7 mouse cellular contexts compared by ENCODE assay signal in genomic region chr19:7135525-7135924, GRCm38 (mm10). TPM values are rescaled to one million over a fixed set of nuclear protein-coding genes. Genes with fewer than 3 reads are reported as not detected.
A peak's percentile ranks its signal among the peaks of the same experiment; 100 is the strongest.
DNase-seq lines count a peak whose midpoint lies in the region; ATAC-seq lines count a peak whose summit lies in the region.

No protein-coding gene starts in this region.

- 0 out of 2 replicates have a peak overlapping the region, but pooled peaks have one; percentile 42 for H3K9ac ChIP-seq in heart, embryonic 14.5 days (ENCODE audit: low read length)
- no peak overlapping the region for H3K9ac ChIP-seq in neural tube, embryonic 12.5 days

- ATAC-seq in heart, embryonic 14.5 days (ENCODE audit: insufficient number of reproducible peaks, insufficient read depth, low FRiP score, low read depth): peak; percentile 69
- ATAC-seq in neural tube, embryonic 12.5 days (ENCODE audit: low FRiP score, low read depth): peak; percentile 66

- no peaks in the 10 kb centered on the region for H3K9me3 ChIP-seq in heart, embryonic 14.5 days (ENCODE audit: control insufficient read depth, low read length)
- H3K9me3 ChIP-seq in neural tube, embryonic 12.5 days: no peaks in the 10 kb centered on the region

- H3K27me3 ChIP-seq in heart, embryonic 14.5 days (ENCODE audit: control insufficient read depth, insufficient read depth, low read length): peaks cover 5% of the 10 kb centered on the region; the same call in 1 of the 2 replicates
- peaks cover 31% of the 10 kb centered on the region for H3K27me3 ChIP-seq in neural tube, embryonic 12.5 days (replicated peaks)

- no peak overlapping the region for H3K4me3 ChIP-seq in heart, embryonic 14.5 days (ENCODE audit: control insufficient read depth in 1 of 2, insufficient read depth in 1 of 2, low read depth in 1 of 2, low read length in 2 of 2)
- no peak overlapping the region for H3K4me3 ChIP-seq in neural tube, embryonic 12.5 days

- peak overlapping the region; percentile 37 for H3K4me2 ChIP-seq in heart, embryonic 14.5 days (ENCODE audit: low read length)
- H3K4me2 ChIP-seq in neural tube, embryonic 12.5 days (replicated peaks): peak overlapping the region; percentile 40

- peaks cover 47 to 59% of the 10 kb centered on the region in 2 experiments for H3K4me1 ChIP-seq in heart, embryonic 14.5 days (ENCODE audit: control insufficient read depth in 2 of 2, insufficient read depth in 2 of 2, low read length in 2 of 2)
- peaks cover 86% of the 10 kb centered on the region for H3K4me1 ChIP-seq in neural tube, embryonic 12.5 days

- peak; percentile 51 for DNase-seq in cerebellum, adult 18-20 months
- DNase-seq in cerebellum, postnatal 25 days: peak; percentile 52 to 63
- DNase-seq in kidney, postnatal 14 days: peak; percentile 86
- DNase-seq in thymus, postnatal 10 days (ENCODE audit: low spot score in 2 of 2): no peak
- no peak for DNase-seq in adrenal gland, postnatal 14 days

- no peaks in the 10 kb centered on the region for H3K36me3 ChIP-seq in heart, embryonic 14.5 days (ENCODE audit: control insufficient read depth, insufficient read depth, low read length)
- H3K36me3 ChIP-seq in neural tube, embryonic 12.5 days: no peaks in the 10 kb centered on the region

- WGBS in heart, embryonic 14.5 days: 5% methylated on average over 9 of the region's 9 CpGs
- 2% methylated on average over 9 of the region's 9 CpGs for WGBS in neural tube, embryonic 12.5 days

- H3K27ac ChIP-seq in heart, embryonic 14.5 days (replicated peaks in 1 of 2; ENCODE audit: control insufficient read depth in 1 of 2, insufficient read depth in 1 of 2, low read depth in 2 of 2, low read length in 2 of 2): peak overlapping the region; percentile 53 to 86
- H3K27ac ChIP-seq in neural tube, embryonic 12.5 days: peak overlapping the region; percentile 76

RNA-seq across cellular contexts. Expression of gene Flrt1, which starts 30.0 kb away (rescaled TPM):
- 1.4 and 1.5 TPM in 2 replicates for polyA plus RNA-seq in heart, embryonic 14.5 days (2014; fragmentation: Nextera tagmentation; extraction: Ambion mirVana)
- 7.0 and 9.9 TPM in 2 replicates for polyA plus RNA-seq in neural tube, embryonic 12.5 days (2016; fragmentation: Nextera tagmentation; extraction: Ambion mirVana)
- total RNA-seq in adrenal gland, postnatal 14 days (2021): 1.2 and 1.5 TPM in 2 replicates

Comparison
In these comparisons a context has a peak if more than half of its experiments do, and no peak if none do; other contexts are left out.
1. DNase-seq: peak in cerebellum, adult 18-20 months (2 of 2), cerebellum, postnatal 25 days (2 of 2) and kidney, postnatal 14 days (single experiment); none in thymus, postnatal 10 days (0 of 2) and adrenal gland, postnatal 14 days (single experiment).